Mouse (Mus musculus) CH12.LX (cell line): ENCODE results near the gene Ldb3.

ENCODE experiments used
- NELFE ChIP-seq: IDR thresholded peaks from 2 replicates; pipeline ENCODE4 v1.6.1; 2011; ENCODE audit warnings: low read depth, low read length, improper control_type of control experiment
- NRF1 ChIP-seq: IDR thresholded peaks from 2 replicates; pipeline ENCODE4 v1.6.1; 2014; ENCODE audit warnings: low read depth, mild to moderate bottlenecking, inconsistent platforms, low read length, improper control_type of control experiment, moderate library complexity
- ZC3H11A ChIP-seq: IDR thresholded peaks from 2 replicates; pipeline ENCODE4 v1.6.1; 2012; ENCODE audit warnings: low read depth, mild to moderate bottlenecking, inconsistent platforms, low read length, improper control_type of control experiment

GRCm38 (mm10) chr14:34589185-34589713 lies 767 bp upstream of the Ldb3 start:
- TF ChIP-seq NELFE (no peak), ZC3H11A (no peak), NRF1 (no peak)
